Mouse (Mus musculus) thymus, postnatal 10 days (tissue): ENCODE data around the gene Etl4.
"Not testable (repeated sequence)": the region's sequence is repeated elsewhere in the genome, so short reads cannot be mapped to it uniquely, and the experiment has no call there.

ENCODE experiments used
- DNase-seq, 2 experiments: peaks; one replicate each; pipeline ENCODE4 v3.0.0; 2021; ENCODE audit warnings: low spot score in 2 of 2

The Etl4 gene

GRCm38 (mm10) chr2:20167566-20167965 lies 258.0 kb downstream of the Etl4 start:
- no peak for DNase-seq

- no peak for DNase-seq
Observed at GRCm38 (mm10) chr2:20168156-20168555, 258.6 kb downstream of the Etl4 start.

- not testable (repeated sequence) for DNase-seq
Observed at GRCm38 (mm10) chr2:20176456-20177184, 267.0 kb downstream of the Etl4 start.

DNA sequence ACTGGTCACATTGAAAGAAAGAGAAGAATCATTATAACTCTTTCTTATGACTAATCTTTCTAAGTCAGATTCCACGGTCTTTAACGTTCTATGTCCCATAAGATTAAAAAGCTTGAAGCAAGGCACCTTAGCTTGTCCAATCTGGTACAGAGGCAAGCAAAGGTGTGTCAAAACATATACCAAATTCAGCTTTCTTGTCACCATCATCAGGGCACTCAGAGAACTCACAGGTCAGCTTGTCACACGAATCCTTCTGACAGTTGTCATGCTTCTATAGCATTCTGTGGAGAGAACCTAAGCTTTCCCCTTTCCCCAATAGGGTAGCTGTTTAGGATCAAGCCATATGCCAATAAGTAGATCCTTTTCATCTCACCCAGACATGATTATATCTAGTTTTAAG lies 267.7 kb downstream of the Etl4 start:
- DNase-seq: not testable (repeated sequence)

GRCm38 (mm10) chr2:20180561-20180960 lies 271.0 kb downstream of the Etl4 start:
- DNase-seq: not testable (repeated sequence)

DNA sequence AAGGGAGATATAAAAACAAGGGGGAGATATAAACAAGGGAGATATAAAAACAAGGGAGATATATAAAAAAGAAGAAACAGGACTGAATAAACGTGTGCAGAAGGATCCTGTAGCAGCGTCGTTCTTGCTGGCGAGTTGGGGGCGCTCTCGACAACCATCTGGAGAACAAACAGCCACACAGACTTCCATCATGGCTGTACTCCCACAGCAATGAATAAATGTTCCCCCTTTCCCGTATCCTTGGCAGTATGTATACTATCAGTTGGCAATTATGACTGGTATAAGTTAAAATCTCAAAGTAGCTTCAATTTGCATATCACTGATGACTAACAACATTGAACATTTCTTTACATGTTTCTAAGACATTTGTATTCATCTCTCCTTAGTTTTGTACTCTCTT lies 277.6 kb downstream of the Etl4 start:
- not testable (repeated sequence) for DNase-seq

GRCm38 (mm10) chr2:20203011-20203410 lies 293.4 kb downstream of the Etl4 start:
- DNase-seq: no peak

- DNase-seq: no peak
Observed at GRCm38 (mm10) chr2:20206647-20207046, 297.1 kb downstream of the Etl4 start.

DNA sequence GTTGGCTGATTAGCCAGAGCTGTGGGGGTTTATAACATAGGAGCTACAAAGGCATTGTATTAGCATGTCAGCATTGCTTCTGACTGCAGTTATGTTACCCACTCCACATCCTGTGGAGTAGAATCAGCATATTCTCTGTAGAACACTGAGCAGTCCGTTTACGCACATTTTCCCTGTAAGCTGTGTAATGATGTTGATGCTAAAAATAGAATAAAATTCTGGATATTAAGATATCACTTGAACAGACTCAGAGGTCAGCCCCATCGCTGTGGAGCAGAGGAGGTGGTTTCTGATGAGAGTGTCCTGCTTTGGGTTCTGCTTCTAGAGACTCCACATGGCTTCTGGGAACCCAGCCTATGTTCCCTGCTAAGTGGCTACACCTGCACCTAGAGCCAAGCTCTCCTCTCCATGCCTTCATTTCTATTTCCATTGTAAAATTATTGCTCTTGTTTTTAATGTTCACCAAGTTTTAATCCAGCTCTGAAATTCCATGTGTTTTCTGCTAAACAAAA lies 299.2 kb downstream of the Etl4 start:
- no peak for DNase-seq

DNA sequence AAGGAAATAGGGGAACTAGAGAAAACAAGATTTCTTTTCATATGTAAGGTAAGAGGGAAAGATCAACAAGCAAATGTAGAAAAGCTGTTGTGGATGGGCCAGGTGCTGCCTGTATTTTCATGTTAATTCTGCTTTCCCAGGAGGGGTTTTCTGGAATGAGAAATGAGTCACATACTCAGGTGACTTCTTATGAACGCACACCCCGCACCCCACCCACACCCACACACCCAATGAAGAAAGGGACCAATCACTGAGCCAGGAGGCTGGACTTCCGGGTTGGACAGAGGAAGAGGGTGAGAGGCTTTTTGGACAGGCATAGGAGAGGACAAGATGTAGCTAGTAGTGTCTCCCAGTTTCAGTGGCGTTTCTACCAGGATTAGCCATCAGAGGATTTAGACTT lies 299.8 kb downstream of the Etl4 start:
- no peak for DNase-seq

DNA sequence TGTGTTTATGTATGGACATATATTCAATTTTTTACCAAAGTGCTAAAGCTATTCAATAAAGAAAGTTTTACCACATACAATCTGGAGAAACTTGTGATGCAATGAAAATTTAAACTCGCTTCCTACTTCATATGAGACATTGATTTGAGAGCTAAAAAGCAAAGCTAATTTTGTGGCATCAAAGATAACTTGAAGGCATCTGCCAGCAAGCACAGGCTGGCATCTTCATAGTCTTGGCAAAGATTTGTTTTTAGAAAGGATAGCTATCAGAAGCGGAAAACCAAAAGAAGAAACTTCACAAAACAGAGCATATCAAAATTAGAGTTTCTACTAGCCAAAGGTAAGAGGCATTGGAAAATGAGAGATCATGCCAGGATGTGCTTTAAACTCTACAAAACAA lies 306.7 kb downstream of the Etl4 start:
- DNase-seq: no peak

DNA sequence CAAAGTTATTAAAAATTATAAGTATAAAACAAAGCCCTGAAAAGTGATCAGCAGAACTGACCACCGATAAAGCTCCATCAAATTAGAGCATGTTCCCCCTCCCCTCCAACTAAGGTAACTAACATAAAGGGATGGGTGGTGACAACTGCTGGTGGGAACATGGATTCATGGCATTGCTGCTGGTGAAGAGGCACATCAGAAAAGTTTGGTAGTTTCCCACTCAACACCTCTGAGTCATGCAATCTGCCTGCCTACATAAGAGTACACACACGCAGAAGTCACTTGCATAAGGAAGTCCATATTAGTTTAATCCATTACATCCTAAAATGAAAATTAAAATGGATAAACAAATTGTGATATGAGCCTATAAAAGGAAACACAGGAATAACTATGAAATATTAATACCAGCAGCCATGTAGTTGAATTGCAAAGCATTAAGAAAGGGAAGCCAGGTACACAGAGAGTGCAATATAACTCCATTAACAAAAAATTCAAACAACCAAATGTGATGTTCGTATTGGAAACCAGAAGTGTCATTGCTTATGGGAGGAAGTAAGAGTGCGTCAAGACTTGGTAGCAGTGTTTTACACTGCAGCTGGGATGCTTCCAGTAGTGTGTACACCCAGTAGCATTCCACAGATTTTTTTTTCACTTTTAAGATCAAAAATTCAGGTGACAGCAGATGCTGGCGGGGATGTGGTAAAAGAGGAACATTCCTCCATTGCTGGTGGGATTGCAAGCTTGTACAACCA lies 307.3 kb downstream of the Etl4 start:
- no peak for DNase-seq

- DNase-seq: no peak
Observed at GRCm38 (mm10) chr2:20231371-20231770, 321.8 kb downstream of the Etl4 start.

GRCm38 (mm10) chr2:20248043-20248664 lies 338.6 kb downstream of the Etl4 start:
- no peak for DNase-seq

DNA sequence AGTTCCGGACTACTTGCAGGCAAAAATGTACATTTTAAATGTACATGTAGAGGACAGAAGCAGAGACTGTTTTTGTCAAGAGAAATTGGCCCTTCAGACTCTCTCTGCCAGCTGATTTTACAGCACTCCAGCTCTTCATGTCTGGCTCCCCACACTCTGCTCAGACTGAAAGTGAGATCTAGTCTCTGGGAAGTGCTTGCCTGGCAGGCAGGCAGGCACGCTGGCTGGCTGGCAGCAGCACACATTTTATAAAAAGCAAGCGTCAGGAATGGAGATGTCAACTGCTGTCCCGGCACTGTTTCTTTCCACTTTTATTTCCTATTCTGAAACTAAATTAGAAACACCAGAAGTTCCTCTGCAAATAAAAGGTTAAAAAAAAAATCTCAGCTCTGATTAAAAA lies 339.8 kb downstream of the Etl4 start:
- no peak for DNase-seq

GRCm38 (mm10) chr2:20276124-20276523 lies 366.5 kb downstream of the Etl4 start:
- no peak for DNase-seq

GRCm38 (mm10) chr2:20281903-20282302 lies 372.3 kb downstream of the Etl4 start:
- DNase-seq: no peak

DNA sequence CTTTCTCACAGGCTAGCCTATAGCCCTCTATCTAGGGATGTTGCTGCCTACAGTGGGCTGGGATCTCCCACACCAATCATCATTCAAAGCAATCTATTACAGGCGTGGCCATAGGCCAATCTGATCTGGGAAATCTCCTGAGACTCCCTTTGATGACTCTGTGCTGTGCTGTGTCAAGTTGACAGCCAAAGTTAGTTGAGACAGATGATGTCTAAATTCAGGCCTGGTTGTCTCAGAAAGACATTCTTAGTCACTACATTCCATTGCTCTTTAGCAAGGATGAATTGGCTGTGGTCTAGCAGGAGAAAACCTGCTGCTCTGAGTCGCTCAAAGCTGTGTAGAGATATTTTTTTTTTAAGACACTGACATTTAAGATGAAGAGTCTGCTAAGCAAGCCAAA lies 374.8 kb downstream of the Etl4 start:
- no peak for DNase-seq

DNA sequence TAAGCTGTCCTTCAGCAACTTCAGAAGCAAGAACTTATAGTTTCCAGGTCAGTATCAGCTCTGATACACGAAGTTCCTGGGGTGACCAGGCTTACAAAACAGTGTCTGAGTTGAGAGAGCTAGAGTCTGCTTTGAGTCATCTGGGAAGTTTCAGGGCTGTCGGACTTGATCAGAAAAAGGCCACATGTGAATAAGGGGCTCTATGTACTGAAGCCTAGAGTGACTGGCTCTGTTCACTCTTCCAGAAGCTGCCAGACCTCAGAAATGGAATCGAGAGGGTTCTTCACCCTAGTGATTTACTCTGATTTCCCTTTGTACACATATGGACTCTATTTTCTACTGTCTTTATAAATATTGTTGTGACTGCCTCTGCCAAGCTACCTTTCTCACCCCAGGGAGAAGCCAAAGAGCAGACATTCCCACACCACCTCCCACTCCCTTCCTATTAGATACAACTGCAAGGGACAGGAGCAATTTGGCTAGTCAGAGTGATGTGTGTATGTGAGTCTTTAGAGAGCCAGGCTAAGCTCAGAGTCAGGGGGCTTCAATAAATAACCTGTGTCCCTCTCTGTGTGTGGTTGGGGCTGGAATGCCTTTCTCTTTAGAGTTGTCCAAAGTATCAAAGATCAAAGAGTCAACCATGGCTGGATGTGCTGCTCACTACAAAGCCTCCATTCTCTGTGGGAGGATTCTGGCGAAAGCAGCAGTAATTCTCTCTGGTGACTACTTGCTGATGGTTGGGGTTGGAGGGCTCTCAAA lies 381.6 kb downstream of the Etl4 start:
- DNase-seq: no peak

DNA sequence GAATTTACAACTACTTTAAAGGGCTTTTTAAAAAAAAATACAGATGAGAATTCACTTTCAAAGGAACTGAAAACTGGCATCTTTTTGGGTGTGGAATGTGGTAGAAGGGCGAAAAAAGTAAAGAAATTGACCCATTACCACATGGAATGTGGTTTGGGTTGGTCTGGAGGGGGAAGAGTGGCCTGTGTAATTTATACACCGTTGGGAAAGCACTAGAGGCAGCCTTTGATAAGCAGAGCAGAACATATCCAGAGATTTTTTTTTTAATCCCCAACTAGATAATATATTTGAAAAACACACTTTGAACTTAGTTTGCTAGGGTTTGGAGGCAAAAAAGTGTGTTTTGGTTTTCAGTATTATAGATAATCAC lies 382.1 kb downstream of the Etl4 start:
- no peak for DNase-seq

DNA sequence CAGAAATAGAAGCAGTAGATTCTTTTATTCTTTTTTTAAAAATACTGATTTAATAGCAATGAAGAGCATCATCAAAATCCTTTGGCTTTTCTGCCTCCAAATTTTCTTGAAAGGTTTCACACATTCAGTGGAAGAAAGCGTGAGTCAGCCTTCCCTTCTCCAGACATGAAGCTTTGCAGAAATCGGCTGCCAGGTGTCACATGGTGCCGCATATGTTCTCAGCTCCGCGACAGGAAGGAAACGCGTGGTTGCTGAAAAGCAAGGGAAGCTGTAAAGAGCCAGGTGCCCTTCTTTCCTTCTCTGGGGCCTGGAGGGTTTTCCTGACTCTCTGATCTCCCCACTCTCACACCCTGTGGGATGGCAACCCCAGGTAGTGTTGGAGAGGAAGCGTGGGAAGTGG lies 383.8 kb downstream of the Etl4 start:
- no peak for DNase-seq

DNA sequence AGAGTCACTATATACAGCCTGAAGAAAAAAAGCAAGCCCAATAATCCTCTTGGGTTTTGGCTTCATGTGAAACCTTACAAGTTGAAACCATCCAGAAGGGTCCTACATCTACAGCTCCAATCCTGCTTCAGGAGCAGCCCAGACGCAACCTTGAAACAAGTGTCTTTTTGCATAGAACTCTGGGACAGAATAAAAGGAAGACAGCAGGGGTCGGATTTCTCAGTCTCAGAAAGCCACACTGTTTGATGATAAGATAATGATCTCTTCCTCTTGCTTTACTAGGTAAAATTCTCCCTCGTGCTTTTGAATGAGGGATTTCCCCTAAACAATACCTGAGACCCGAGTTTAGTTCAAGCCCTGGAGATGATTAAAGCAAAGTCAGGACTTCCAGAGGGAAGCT lies 385.0 kb downstream of the Etl4 start:
- no peak for DNase-seq
